Mouse (Mus musculus): Measurements from ENCODE around the gene H2al1e. TPM values are rescaled to one million over a fixed set of nuclear protein-coding genes. Genes with fewer than 3 reads are reported as not detected.

Gene H2al1e
- polyA plus RNA-seq, 1 experiment: not detected

DNA sequence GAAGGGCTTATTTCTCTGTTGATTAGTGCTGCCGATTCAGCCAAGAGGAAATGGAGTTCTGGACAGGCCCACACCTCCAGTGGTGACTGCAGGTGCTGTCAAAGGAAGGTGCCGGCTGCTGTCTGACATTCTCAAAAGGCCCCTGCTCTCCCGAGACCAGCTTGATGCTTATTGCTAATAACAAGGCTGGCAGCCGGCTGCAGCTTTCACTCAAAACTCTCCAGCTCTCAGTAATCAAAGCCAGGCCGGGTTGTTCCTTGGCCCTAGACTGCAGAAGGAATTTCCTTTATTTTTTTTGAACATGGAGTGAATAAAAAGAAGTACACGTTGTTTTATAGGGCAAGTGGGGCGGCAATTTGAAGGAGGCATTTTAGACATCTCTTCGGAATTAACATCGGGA is 34.0 kb downstream of the H2al1e start:
- H3K27me3 ChIP-seq (replicated peaks; ENCODE audit: control insufficient read depth, insufficient read depth, low read length): no peaks in the 10 kb centered on the region
- no peaks in the 10 kb centered on the region for H3K36me3 ChIP-seq (ENCODE audit: control insufficient read depth, insufficient read depth, low read length)
- H3K27ac ChIP-seq (ENCODE audit: insufficient read depth, low read depth, low read length): no peak overlapping the region
- no peak overlapping the region for H3K4me3 ChIP-seq (ENCODE audit: insufficient read depth, low read depth, low read length)
- no peak for DNase-seq
- no peaks in the 10 kb centered on the region for H3K4me1 ChIP-seq (ENCODE audit: control insufficient read depth, insufficient read depth, low read length)
- WGBS: 69% methylated on average over 9 of the region's 9 CpGs
- TF ChIP-seq POLR2A (IDR thresholded peaks at IDR 0.05; ENCODE audit: low read depth, low read length) (no peak), CTCF (conservative IDR thresholded peaks at IDR 0.05; ENCODE audit: insufficient read depth, insufficient read length, low read depth, low read length) (no peak)

DNA sequence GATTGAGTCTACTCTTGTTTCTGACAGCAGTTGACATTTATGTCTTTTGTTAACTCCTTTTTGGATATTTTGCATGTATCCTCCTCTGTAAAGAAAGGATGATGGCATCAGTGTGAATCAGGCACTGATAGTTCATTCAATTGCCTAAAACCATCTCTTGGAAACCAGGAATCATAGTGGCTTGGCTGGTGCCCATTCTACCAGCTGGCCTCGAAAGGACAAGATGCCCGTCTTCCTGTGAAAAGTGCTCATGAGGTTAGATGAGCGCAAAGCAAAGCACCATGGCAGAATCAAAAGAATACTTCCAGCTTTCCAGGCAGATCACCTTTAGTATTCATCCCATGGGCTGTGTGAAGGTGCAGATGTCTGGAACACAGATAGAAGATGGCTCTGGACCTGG is 35.0 kb downstream of the H2al1e start:
- 95% methylated on average over 3 of the region's 3 CpGs for WGBS
- no peaks in the 10 kb centered on the region for H3K36me3 ChIP-seq (ENCODE audit: control insufficient read depth, insufficient read depth, low read length)
- no peaks in the 10 kb centered on the region for H3K27me3 ChIP-seq (replicated peaks; ENCODE audit: control insufficient read depth, insufficient read depth, low read length)
- H3K27ac ChIP-seq (ENCODE audit: insufficient read depth, low read depth, low read length): no peak overlapping the region
- no peak overlapping the region for H3K4me3 ChIP-seq (ENCODE audit: insufficient read depth, low read depth, low read length)
- no peak for TF ChIP-seq POLR2A (IDR thresholded peaks at IDR 0.05; ENCODE audit: low read depth, low read length)
- no peak for TF ChIP-seq CTCF (conservative IDR thresholded peaks at IDR 0.05; ENCODE audit: insufficient read depth, insufficient read length, low read depth, low read length)
- DNase-seq: no peak
- H3K4me1 ChIP-seq (ENCODE audit: control insufficient read depth, insufficient read depth, low read length): no peaks in the 10 kb centered on the region

DNA sequence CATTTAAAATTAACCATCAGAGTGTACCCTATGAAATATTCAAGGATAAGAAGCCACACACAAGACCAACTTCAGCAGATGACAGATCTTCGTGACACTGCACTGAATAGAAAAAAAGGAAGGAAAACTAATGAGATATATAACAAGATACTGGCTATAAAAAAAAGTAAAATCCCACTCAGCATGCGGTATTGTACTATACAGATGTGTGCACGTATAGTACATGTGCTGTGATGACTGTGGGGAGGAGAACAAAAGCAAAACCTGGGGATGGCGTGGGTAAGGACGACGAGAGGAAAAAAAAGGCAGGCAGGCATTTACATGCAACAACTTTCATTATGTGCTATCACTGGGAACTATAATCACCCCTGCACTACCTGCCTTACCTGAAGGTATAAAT is 49.1 kb downstream of the H2al1e start:
- no peak overlapping the region for H3K4me3 ChIP-seq (ENCODE audit: insufficient read depth, low read depth, low read length)
- no peaks in the 10 kb centered on the region for H3K27me3 ChIP-seq (replicated peaks; ENCODE audit: control insufficient read depth, insufficient read depth, low read length)
- WGBS: 87% methylated on average over 6 of the region's 6 CpGs
- TF ChIP-seq POLR2A (IDR thresholded peaks at IDR 0.05; ENCODE audit: low read depth, low read length) (no peak), CTCF (conservative IDR thresholded peaks at IDR 0.05; ENCODE audit: insufficient read depth, insufficient read length, low read depth, low read length) (no peak)
- H3K27ac ChIP-seq (ENCODE audit: insufficient read depth, low read depth, low read length): no peak overlapping the region
- no peaks in the 10 kb centered on the region for H3K4me1 ChIP-seq (ENCODE audit: control insufficient read depth, insufficient read depth, low read length)
- H3K36me3 ChIP-seq (ENCODE audit: control insufficient read depth, insufficient read depth, low read length): no peaks in the 10 kb centered on the region
- DNase-seq: no peak

DNA sequence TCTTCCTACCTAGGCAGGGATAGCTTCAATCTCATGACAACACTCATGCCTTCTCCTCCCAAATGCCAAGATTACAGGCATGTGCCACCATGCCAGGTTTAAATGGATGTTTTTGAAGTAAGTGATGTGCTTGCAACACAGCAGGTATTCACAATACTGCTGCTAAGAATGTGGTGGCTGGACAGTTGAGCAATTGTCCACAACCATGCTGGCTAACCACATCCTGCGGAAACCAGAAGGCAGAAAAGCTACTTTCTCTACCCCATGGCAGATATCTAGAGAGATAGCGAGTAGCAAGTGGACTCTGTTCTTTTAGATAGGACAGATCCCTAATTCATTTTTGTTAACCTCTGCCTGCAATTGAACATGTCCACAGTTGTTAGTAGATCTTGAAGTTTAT is 49.5 kb downstream of the H2al1e start:
- DNase-seq: no peak
- Histone ChIP-seq H3K27ac (ENCODE audit: insufficient read depth, low read depth, low read length) (no peak overlapping the region), H3K4me1 (ENCODE audit: control insufficient read depth, insufficient read depth, low read length) (no peaks in the 10 kb centered on the region), H3K27me3 (replicated peaks; ENCODE audit: control insufficient read depth, insufficient read depth, low read length) (no peaks in the 10 kb centered on the region), H3K4me3 (ENCODE audit: insufficient read depth, low read depth, low read length) (no peak overlapping the region), H3K36me3 (ENCODE audit: control insufficient read depth, insufficient read depth, low read length) (no peaks in the 10 kb centered on the region)
- 88% methylated on average over 2 of the region's 2 CpGs for WGBS
- TF ChIP-seq CTCF (conservative IDR thresholded peaks at IDR 0.05; ENCODE audit: insufficient read depth, insufficient read length, low read depth, low read length) (no peak), POLR2A (IDR thresholded peaks at IDR 0.05; ENCODE audit: low read depth, low read length) (no peak)

Other genes with a start within 250 kb of the H2al1e start
- not detected in 2 replicates for gene H2al1a, start 12.7 kb upstream of the H2al1e start, polyA plus RNA-seq (2012; rRNA removed)
- not detected in 2 replicates for gene H2al1b, start 9.5 kb upstream of the H2al1e start, polyA plus RNA-seq (2012; rRNA removed)
- not detected in 2 replicates for gene H2al1c, start 6.3 kb upstream of the H2al1e start, polyA plus RNA-seq (2012; rRNA removed)
- gene H2al1d, start 3.1 kb upstream of the H2al1e start, polyA plus RNA-seq (2012; rRNA removed): not detected in 2 replicates
- gene H2al1f, start 3.2 kb downstream of the H2al1e start, polyA plus RNA-seq (2012; rRNA removed): not detected in 2 replicates
- gene H2al1g, start 6.3 kb downstream of the H2al1e start, polyA plus RNA-seq (2012; rRNA removed): not detected in 2 replicates
- gene H2al1h, start 9.6 kb downstream of the H2al1e start, polyA plus RNA-seq (2012; rRNA removed): not detected in 2 replicates
- not detected in 2 replicates for gene H2al1i, start 12.7 kb downstream of the H2al1e start, polyA plus RNA-seq (2012; rRNA removed)
- not detected in 2 replicates for gene H2al1j, start 15.9 kb downstream of the H2al1e start, polyA plus RNA-seq (2012; rRNA removed)

Measured in kidney, adult 2 months (tissue).